Mouse (Mus musculus): ENCODE measurements around the gene Cd7.

GRCm38 (mm10) chr11:121001966-121002365 lies 37.3 kb downstream of the Cd7 start:
- TF ChIP-seq HCFC1 (IDR thresholded peaks at IDR 0.05; ENCODE audit: borderline replicate concordance, insufficient read depth, low read length) = no peak
- TF ChIP-seq CHD2 (IDR thresholded peaks at IDR 0.05; ENCODE audit: low read depth, low read length) = no peak
- TF ChIP-seq MAFK (IDR thresholded peaks at IDR 0.05; ENCODE audit: insufficient read depth, low read depth, low read length) = no peak

Data from ES-E14 (cell line).